Comparison of ENCODE assay signal across 22 mouse cellular contexts in the genomic region with DNA sequence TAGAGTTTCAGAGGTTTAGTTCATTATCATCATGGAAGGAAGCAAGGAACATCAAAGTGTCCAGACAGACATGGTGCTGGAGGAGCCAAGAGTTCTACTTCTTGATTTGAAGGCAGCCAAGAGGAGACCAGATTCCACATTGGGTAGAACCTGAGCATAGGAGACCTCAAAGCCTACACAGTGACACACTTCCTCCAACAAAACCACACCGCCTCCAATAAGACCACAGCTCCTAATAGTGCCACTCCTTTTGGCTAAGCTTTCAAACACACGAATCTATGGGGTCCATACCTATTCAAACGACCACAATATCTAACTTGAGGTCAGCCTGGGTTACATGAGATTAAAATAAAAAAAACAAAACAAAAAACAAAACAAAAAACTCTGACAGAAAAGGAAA. TPM values are rescaled to one million over a fixed set of nuclear protein-coding genes. Genes with fewer than 3 reads are reported as not detected.
"Had no signal": no experiment of that assay in that cellular context is flagged by ENCODE, and none has a peak within 500 bp of the region (broad histone marks: within the 10 kb centered on the region; RNA-seq: fewer than 3 reads in every experiment).

No protein-coding gene starts in this region.

- ATAC-seq: lung, postnatal 0 days; midbrain, embryonic 16.5 days had no signal

- H3K9ac ChIP-seq: lung, embryonic 15.5 days; midbrain, embryonic 12.5 days; neural tube, embryonic 13.5 days; neural tube, embryonic 15.5 days had no signal

- H3K36me3 ChIP-seq: lung, embryonic 15.5 days; midbrain, embryonic 12.5 days; neural tube, embryonic 13.5 days; neural tube, embryonic 15.5 days had no signal

- H3K4me1 ChIP-seq: neural tube, embryonic 13.5 days; neural tube, embryonic 15.5 days had no signal

- H3K27me3 ChIP-seq: lung, embryonic 15.5 days; neural tube, embryonic 13.5 days; neural tube, embryonic 15.5 days had no signal

- H3K27ac ChIP-seq: lung, embryonic 15.5 days; macrophage; midbrain, embryonic 10.5 days; midbrain, embryonic 12.5 days; neural tube, embryonic 13.5 days; neural tube, embryonic 15.5 days had no signal

- H3K4me3 ChIP-seq: lung, embryonic 15.5 days; midbrain, embryonic 10.5 days; midbrain, embryonic 12.5 days; myocyte; neural tube, embryonic 13.5 days; neural tube, embryonic 15.5 days had no signal

- DNase-seq: lung, adult 2 months; lung, postnatal 14 days; lung, postnatal 36 days; midbrain, embryonic 14.5 days; retina, postnatal 1 day; right cerebral cortex, adult 18-20 months; right cerebral cortex, postnatal 25 days; right cerebral cortex, postnatal 4 days; spleen, adult 18-20 months; thymus, adult 18-20 months; thymus, postnatal 14 days; thymus, postnatal 36 days had no signal

RNA-seq across cellular contexts. Expression of gene Cap2, which starts 25.0 kb away (rescaled TPM):
- total RNA-seq: megakaryocyte, adult 5-6 weeks had no signal
